ENCODE assay signal across 8 mouse cellular contexts in the genomic region with DNA sequence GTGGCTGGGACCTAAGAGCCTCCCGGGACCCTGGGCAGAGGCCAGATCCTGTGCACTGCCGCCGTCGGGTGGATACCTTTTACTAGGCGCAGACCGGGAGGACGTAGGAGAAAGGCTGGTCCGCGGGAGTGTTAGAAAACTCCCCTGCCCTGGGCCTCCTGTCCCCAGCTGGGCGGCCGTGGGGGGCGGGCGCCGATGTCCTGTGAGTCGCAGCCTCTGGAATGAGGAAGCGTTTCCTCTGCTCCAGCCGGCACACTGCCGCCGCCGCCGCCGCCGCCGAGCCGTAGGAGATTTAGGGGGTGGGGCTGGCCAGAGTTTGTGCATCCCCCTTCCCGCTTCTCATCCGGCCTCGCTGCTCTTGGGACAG. TPM values are rescaled to one million over a fixed set of nuclear protein-coding genes. Genes with fewer than 3 reads are reported as not detected.
DNase-seq lines count a peak whose midpoint lies in the region; ATAC-seq and TF ChIP-seq lines count a peak whose summit lies in the region.

No protein-coding gene starts in this region.

- H3K4me1 ChIP-seq in hindbrain, postnatal 0 days (ENCODE audit: insufficient read depth, low read length): peaks cover 16% of the 10 kb centered on the region
- peaks cover 11% of the 10 kb centered on the region for H3K4me1 ChIP-seq in liver, adult 2 months (ENCODE audit: control insufficient read depth, insufficient read depth, low read length)
- H3K4me1 ChIP-seq in midbrain, embryonic 16.5 days (ENCODE audit: control insufficient read depth, insufficient read depth, low read length): peaks cover 30% of the 10 kb centered on the region

- no peaks in the 10 kb centered on the region for H3K9me3 ChIP-seq in hindbrain, postnatal 0 days (ENCODE audit: low read length)
- no peaks in the 10 kb centered on the region for H3K9me3 ChIP-seq in midbrain, embryonic 16.5 days (replicated peaks; ENCODE audit: control insufficient read depth, low read length, poor library complexity, severe bottlenecking)

- no peak for ATAC-seq in cerebellum, adult (ENCODE audit: insufficient number of reproducible peaks, low FRiP score, low TSS enrichment)
- ATAC-seq in common myeloid progenitor, adult 5-6 weeks (replicated peaks; ENCODE audit: low read depth, poor library complexity, severe bottlenecking): peak; percentile 56
- no peak; the same call in 1 of the 2 replicates for ATAC-seq in hindbrain, postnatal 0 days
- ATAC-seq in midbrain, embryonic 16.5 days: peak; percentile 64

- H3K27me3 ChIP-seq in hindbrain, postnatal 0 days (ENCODE audit: insufficient read depth, low read length): no peaks in the 10 kb centered on the region
- no peaks in the 10 kb centered on the region for H3K27me3 ChIP-seq in liver, adult 2 months (ENCODE audit: control insufficient read depth, insufficient read depth, low read length)
- no peaks in the 10 kb centered on the region for H3K27me3 ChIP-seq in midbrain, embryonic 16.5 days (ENCODE audit: control insufficient read depth, insufficient read depth, low read depth, low read length)

- peak overlapping the region; percentile 87 for H3K27ac ChIP-seq in hindbrain, postnatal 0 days
- H3K27ac ChIP-seq in liver, adult 2 months (replicated peaks; ENCODE audit: insufficient read depth, low read depth, low read length): peak overlapping the region; percentile 74
- peak overlapping the region; percentile 83 for H3K27ac ChIP-seq in midbrain, embryonic 16.5 days (ENCODE audit: low read length)

- H3K36me3 ChIP-seq in hindbrain, postnatal 0 days (ENCODE audit: insufficient read depth, low read length): no peaks in the 10 kb centered on the region
- H3K36me3 ChIP-seq in liver, adult 2 months (ENCODE audit: control insufficient read depth, insufficient read depth, low read length): peaks cover 6% of the 10 kb centered on the region; the same call in 1 of the 2 replicates
- peaks cover 3% of the 10 kb centered on the region; the same call in 1 of the 2 replicates for H3K36me3 ChIP-seq in midbrain, embryonic 16.5 days (ENCODE audit: control insufficient read depth, insufficient read depth, low read length)

- H3K4me2 ChIP-seq in hindbrain, postnatal 0 days (ENCODE audit: low read depth, low read length): peak overlapping the region; percentile 80
- peak overlapping the region; percentile 86 for H3K4me2 ChIP-seq in midbrain, embryonic 16.5 days (ENCODE audit: low read length)

- H3K79me2 ChIP-seq in liver, adult 2 months (ENCODE audit: control insufficient read depth, insufficient read depth, low read length): peaks cover 8% of the 10 kb centered on the region

- TF ChIP-seq CTCF in hindbrain, postnatal 0 days (IDR thresholded peaks at IDR 0.05; ENCODE audit: low read depth): no peak
- no peak for TF ChIP-seq CTCF in liver, adult 2 months (IDR thresholded peaks at IDR 0.05; ENCODE audit: low read depth, low read length)

- 0% methylated on average over 28 of the region's 28 CpGs for WGBS in hindbrain, postnatal 0 days
- 0% methylated on average over 28 of the region's 28 CpGs for WGBS in liver, adult 2 months
- WGBS in midbrain, embryonic 16.5 days: 1% methylated on average over 26 of the region's 28 CpGs

- H3K9ac ChIP-seq in hindbrain, postnatal 0 days (replicated peaks; ENCODE audit: low read length): peak overlapping the region; percentile 73
- H3K9ac ChIP-seq in liver, adult 2 months (ENCODE audit: low read depth, low read length): peak overlapping the region; percentile 78
- H3K9ac ChIP-seq in midbrain, embryonic 16.5 days (ENCODE audit: low read depth, low read length): peak overlapping the region; percentile 89

- no peak for TF ChIP-seq POLR2A in liver, adult 2 months (IDR thresholded peaks at IDR 0.05; ENCODE audit: extremely low read depth, insufficient read depth, low read length)

- peak overlapping the region; percentile 72 for H3K4me3 ChIP-seq in hindbrain, postnatal 0 days (ENCODE audit: low read length)
- H3K4me3 ChIP-seq in liver, adult 2 months (ENCODE audit: insufficient read depth, low read depth, low read length): peak overlapping the region; percentile 83
- H3K4me3 ChIP-seq in midbrain, embryonic 16.5 days (ENCODE audit: low read depth, low read length): peak overlapping the region; percentile 82

- DNase-seq in cerebellum, postnatal 4 days (ENCODE audit: low spot score in 2 of 2): peak; percentile 33 to 49
- DNase-seq in gastrocnemius, postnatal 14 days: peak; percentile 88
- peak; percentile 59 for DNase-seq in hindbrain, postnatal 0 days (ENCODE audit: low spot score)
- no peak for DNase-seq in liver, adult 2 months (ENCODE audit: extremely low read depth, low read depth, low spot score)
- peak; percentile 63 for DNase-seq in thymus, postnatal 14 days

- intact Hi-C loops in gastrocnemius, postnatal 14 days (cut with DNase I; ENCODE audit: low total_unique reads): loop anchor here (5.0 kb wide), 1 partner anchor 40 kb away; the partner anchor contains the start of gene Haspin

RNA-seq across cellular contexts. Expression of gene Tax1bp3, which starts 0.6 kb away (rescaled TPM):
- total RNA-seq in common myeloid progenitor, adult 5-6 weeks (2017): 7.7 and 11.4 TPM in 2 replicates
- total RNA-seq in gastrocnemius, postnatal 14 days (2021): 10 to 100 TPM; 18.9 to 21.7 TPM
- total RNA-seq in hindbrain, postnatal 0 days (2014; rRNA removed): 34.7 and 46.4 TPM in 2 replicates
- 95.7 and 97.7 TPM in 2 replicates for polyA plus RNA-seq in hindbrain, postnatal 0 days (2015; fragmentation: Nextera tagmentation; extraction: Ambion mirVana)
- 11.5 and 13.2 TPM in 2 replicates for total RNA-seq in liver, adult 2 months (2014; rRNA removed)
- 16.6 and 19.4 TPM in 2 replicates for polyA plus RNA-seq in liver, adult 2 months (2012; rRNA removed)
- polyA plus RNA-seq in midbrain, embryonic 16.5 days (2015; fragmentation: Nextera tagmentation; extraction: Ambion mirVana): 132 and 145 TPM in 2 replicates

RNA-seq across cellular contexts. Expression of gene Emc6, which starts 0.7 kb away (rescaled TPM):
- total RNA-seq in common myeloid progenitor, adult 5-6 weeks (2017): 46.6 and 48.2 TPM in 2 replicates
- 10 to 100 TPM; 66.9 to 77.6 TPM for total RNA-seq in gastrocnemius, postnatal 14 days (2021)
- 113 and 156 TPM in 2 replicates for total RNA-seq in hindbrain, postnatal 0 days (2014; rRNA removed)
- 188 and 191 TPM in 2 replicates for polyA plus RNA-seq in hindbrain, postnatal 0 days (2015; fragmentation: Nextera tagmentation; extraction: Ambion mirVana)
- total RNA-seq in liver, adult 2 months (2014; rRNA removed): 80.9 and 90.9 TPM in 2 replicates
- 63.8 and 74.6 TPM in 2 replicates for polyA plus RNA-seq in liver, adult 2 months (2012; rRNA removed)
- 127 and 133 TPM in 2 replicates for polyA plus RNA-seq in midbrain, embryonic 16.5 days (2015; fragmentation: Nextera tagmentation; extraction: Ambion mirVana)

RNA-seq across cellular contexts. Expression of gene P2rx5, which starts 17.3 kb away (rescaled TPM):
- total RNA-seq in common myeloid progenitor, adult 5-6 weeks (2017): not detected in 2 replicates
- total RNA-seq in gastrocnemius, postnatal 14 days (2021): 1 to 10 TPM; 6.9 to 7.5 TPM
- total RNA-seq in hindbrain, postnatal 0 days (2014; rRNA removed): 1.2 and 3.5 TPM in 2 replicates
- polyA plus RNA-seq in hindbrain, postnatal 0 days (2015; fragmentation: Nextera tagmentation; extraction: Ambion mirVana): 0.48 and 0.97 TPM in 2 replicates
- 0.09 TPM in 1 of 2 replicates, not detected in the other for total RNA-seq in liver, adult 2 months (2014; rRNA removed)
- polyA plus RNA-seq in liver, adult 2 months (2012; rRNA removed): 0.06 TPM in 1 of 2 replicates, not detected in the other
- polyA plus RNA-seq in midbrain, embryonic 16.5 days (2015; fragmentation: Nextera tagmentation; extraction: Ambion mirVana): 0.29 and 0.42 TPM in 2 replicates

RNA-seq across cellular contexts. Expression of gene Ctns, which starts 21.4 kb away (rescaled TPM):
- 6.0 and 8.8 TPM in 2 replicates for total RNA-seq in common myeloid progenitor, adult 5-6 weeks (2017)
- total RNA-seq in gastrocnemius, postnatal 14 days (2021): 1 to 10 TPM; 8.3 to 8.8 TPM
- 20.2 and 20.9 TPM in 2 replicates for total RNA-seq in hindbrain, postnatal 0 days (2014; rRNA removed)
- 13.0 and 14.0 TPM in 2 replicates for polyA plus RNA-seq in hindbrain, postnatal 0 days (2015; fragmentation: Nextera tagmentation; extraction: Ambion mirVana)
- total RNA-seq in liver, adult 2 months (2014; rRNA removed): 11.5 and 15.6 TPM in 2 replicates
- 13.1 and 16.6 TPM in 2 replicates for polyA plus RNA-seq in liver, adult 2 months (2012; rRNA removed)
- 18.6 and 20.1 TPM in 2 replicates for polyA plus RNA-seq in midbrain, embryonic 16.5 days (2015; fragmentation: Nextera tagmentation; extraction: Ambion mirVana)

RNA-seq across cellular contexts. Expression of gene Shpk, which starts 21.8 kb away (rescaled TPM):
- 1.4 and 3.2 TPM in 2 replicates for total RNA-seq in common myeloid progenitor, adult 5-6 weeks (2017)
- total RNA-seq in gastrocnemius, postnatal 14 days (2021): 1 to 10 TPM; 1.3 to 1.7 TPM
- total RNA-seq in hindbrain, postnatal 0 days (2014; rRNA removed): 2.2 and 3.4 TPM in 2 replicates
- polyA plus RNA-seq in hindbrain, postnatal 0 days (2015; fragmentation: Nextera tagmentation; extraction: Ambion mirVana): 2.2 and 2.8 TPM in 2 replicates
- total RNA-seq in liver, adult 2 months (2014; rRNA removed): 38.3 and 38.6 TPM in 2 replicates
- 43.5 and 44.5 TPM in 2 replicates for polyA plus RNA-seq in liver, adult 2 months (2012; rRNA removed)
- 2.1 and 2.4 TPM in 2 replicates for polyA plus RNA-seq in midbrain, embryonic 16.5 days (2015; fragmentation: Nextera tagmentation; extraction: Ambion mirVana)

Comparison
In these comparisons a context has a peak if more than half of its experiments do, and no peak if none do; other contexts are left out.
1. ATAC-seq: peak in common myeloid progenitor, adult 5-6 weeks (single experiment) and midbrain, embryonic 16.5 days (single experiment); none in cerebellum, adult (single experiment) and hindbrain, postnatal 0 days (single experiment).
2. Peak in every context shown above with its lines, with median percentiles within 50 percentile points of each other: H3K27ac ChIP-seq, H3K4me3 ChIP-seq and H3K9ac ChIP-seq.